Mouse (Mus musculus): Measurements from ENCODE around the gene Dlk2. TPM values are rescaled to one million over a fixed set of nuclear protein-coding genes. Genes with fewer than 3 reads are reported as not detected.
A peak's percentile ranks its signal among the peaks of the same experiment; 100 is the strongest.

Gene Dlk2
- polyA plus RNA-seq, 1 experiment from 2014 or later: 5.5 TPM

GRCm38 (mm10) chr17:46262201-46262694 is 35.0 kb upstream of the Dlk2 start:
- H3K4me1 ChIP-seq: peaks cover 12% of the 10 kb centered on the region
- no peak overlapping the region for H3K9ac ChIP-seq
- ATAC-seq (ENCODE audit: insufficient number of reproducible peaks, insufficient read depth, low FRiP score, low TSS enrichment): no peak
- WGBS: 81% methylated on average over 5 of the region's 5 CpGs
- no peak overlapping the region for H3K4me2 ChIP-seq (replicated peaks)
- H3K4me3 ChIP-seq: no peak overlapping the region
- H3K27me3 ChIP-seq: no peaks in the 10 kb centered on the region
- H3K27ac ChIP-seq: no peak overlapping the region
- no peaks in the 10 kb centered on the region for H3K9me3 ChIP-seq
- H3K36me3 ChIP-seq: peaks cover 85% of the 10 kb centered on the region

GRCm38 (mm10) chr17:46265502-46265901 is 31.7 kb upstream of the Dlk2 start:
- WGBS: 81% methylated on average over 12 of the region's 12 CpGs
- H3K27me3 ChIP-seq: no peaks in the 10 kb centered on the region
- H3K27ac ChIP-seq: no peak overlapping the region
- H3K36me3 ChIP-seq: peaks cover 85% of the 10 kb centered on the region
- no peak for ATAC-seq (ENCODE audit: insufficient number of reproducible peaks, insufficient read depth, low FRiP score, low TSS enrichment)
- H3K4me2 ChIP-seq (replicated peaks): no peak overlapping the region
- H3K9me3 ChIP-seq: no peaks in the 10 kb centered on the region
- peaks cover 12% of the 10 kb centered on the region for H3K4me1 ChIP-seq
- no peak overlapping the region for H3K4me3 ChIP-seq
- no peak overlapping the region for H3K9ac ChIP-seq

- Histone ChIP-seq H3K4me1 (peaks cover 12% of the 10 kb centered on the region), H3K27ac (peak overlapping the region; percentile 56), H3K27me3 (no peaks in the 10 kb centered on the region), H3K9ac (no peak overlapping the region), H3K9me3 (no peaks in the 10 kb centered on the region), H3K4me3 (no peak overlapping the region), H3K36me3 (peaks cover 85% of the 10 kb centered on the region), H3K4me2 (replicated peaks) (no peak overlapping the region)
- ATAC-seq (ENCODE audit: insufficient number of reproducible peaks, insufficient read depth, low FRiP score, low TSS enrichment): 0 out of 2 replicates have a peak, but pooled peaks have one; percentile 8
- 18% methylated on average over 14 of the region's 14 CpGs for WGBS
Measured at GRCm38 (mm10) chr17:46265918-46266618, 31.2 kb upstream of the Dlk2 start.

- H3K27ac ChIP-seq: peak overlapping the region; percentile 56
- H3K9me3 ChIP-seq: no peaks in the 10 kb centered on the region
- ATAC-seq (ENCODE audit: insufficient number of reproducible peaks, insufficient read depth, low FRiP score, low TSS enrichment): no peak
- peaks cover 12% of the 10 kb centered on the region for H3K4me1 ChIP-seq
- H3K4me2 ChIP-seq (replicated peaks): no peak overlapping the region
- H3K36me3 ChIP-seq: peaks cover 86% of the 10 kb centered on the region
- H3K4me3 ChIP-seq: no peak overlapping the region
- no peaks in the 10 kb centered on the region for H3K27me3 ChIP-seq
- WGBS: 60% methylated on average over 6 of the region's 6 CpGs
- H3K9ac ChIP-seq: no peak overlapping the region
Measured at GRCm38 (mm10) chr17:46266986-46267385, 30.2 kb upstream of the Dlk2 start.

GRCm38 (mm10) chr17:46267511-46267910 is 29.7 kb upstream of the Dlk2 start:
- Histone ChIP-seq H3K4me3 (no peak overlapping the region), H3K4me1 (peaks cover 12% of the 10 kb centered on the region), H3K9ac (no peak overlapping the region), H3K4me2 (replicated peaks) (no peak overlapping the region), H3K27ac (no peak overlapping the region; the same call in 1 of the 2 replicates), H3K36me3 (peaks cover 83% of the 10 kb centered on the region), H3K9me3 (no peaks in the 10 kb centered on the region), H3K27me3 (no peaks in the 10 kb centered on the region)
- WGBS: 75% methylated on average over 7 of the region's 7 CpGs
- ATAC-seq (ENCODE audit: insufficient number of reproducible peaks, insufficient read depth, low FRiP score, low TSS enrichment): no peak

GRCm38 (mm10) chr17:46268026-46268720 is 29.0 kb upstream of the Dlk2 start:
- Histone ChIP-seq H3K27ac (0 out of 2 replicates have a peak overlapping the region, but pooled peaks have one; percentile 6), H3K4me2 (replicated peaks) (no peak overlapping the region), H3K4me1 (peaks cover 12% of the 10 kb centered on the region), H3K9me3 (no peaks in the 10 kb centered on the region), H3K27me3 (no peaks in the 10 kb centered on the region), H3K9ac (no peak overlapping the region), H3K4me3 (no peak overlapping the region), H3K36me3 (peaks cover 81% of the 10 kb centered on the region)
- no peak for ATAC-seq (ENCODE audit: insufficient number of reproducible peaks, insufficient read depth, low FRiP score, low TSS enrichment)
- WGBS: 57% methylated on average over 10 of the region's 10 CpGs

GRCm38 (mm10) chr17:46269771-46270534 is 27.3 kb upstream of the Dlk2 start:
- no peak overlapping the region for H3K4me2 ChIP-seq (replicated peaks)
- WGBS: 86% methylated on average over 19 of the region's 19 CpGs
- no peaks in the 10 kb centered on the region for H3K9me3 ChIP-seq
- H3K27ac ChIP-seq: 0 out of 2 replicates have a peak overlapping the region, but pooled peaks have one; percentile 30
- H3K9ac ChIP-seq: no peak overlapping the region
- ATAC-seq (ENCODE audit: insufficient number of reproducible peaks, insufficient read depth, low FRiP score, low TSS enrichment): no peak
- H3K4me3 ChIP-seq: no peak overlapping the region
- peaks cover 28% of the 10 kb centered on the region for H3K4me1 ChIP-seq
- no peaks in the 10 kb centered on the region for H3K27me3 ChIP-seq
- peaks cover 75% of the 10 kb centered on the region for H3K36me3 ChIP-seq

GRCm38 (mm10) chr17:46272058-46272457 is 25.2 kb upstream of the Dlk2 start:
- Histone ChIP-seq H3K9ac (no peak overlapping the region), H3K4me1 (peaks cover 21% of the 10 kb centered on the region), H3K4me2 (replicated peaks) (no peak overlapping the region), H3K4me3 (no peak overlapping the region), H3K36me3 (peaks cover 64% of the 10 kb centered on the region), H3K27ac (no peak overlapping the region), H3K9me3 (no peaks in the 10 kb centered on the region), H3K27me3 (no peaks in the 10 kb centered on the region)
- 96% methylated on average over 2 of the region's 2 CpGs for WGBS
- no peak for ATAC-seq (ENCODE audit: insufficient number of reproducible peaks, insufficient read depth, low FRiP score, low TSS enrichment)

- H3K4me1 ChIP-seq: peaks cover 24% of the 10 kb centered on the region
- ATAC-seq (ENCODE audit: insufficient number of reproducible peaks, insufficient read depth, low FRiP score, low TSS enrichment): no peak
Measured at GRCm38 (mm10) chr17:46272675-46273074, 24.5 kb upstream of the Dlk2 start.

GRCm38 (mm10) chr17:46273803-46274236 is 23.4 kb upstream of the Dlk2 start:
- Histone ChIP-seq H3K4me2 (replicated peaks) (peak overlapping the region; percentile 11; the same call in 1 of the 2 replicates), H3K27me3 (no peaks in the 10 kb centered on the region), H3K36me3 (peaks cover 51% of the 10 kb centered on the region), H3K4me1 (peaks cover 33% of the 10 kb centered on the region), H3K4me3 (no peak overlapping the region), H3K27ac (peak overlapping the region; percentile 76), H3K9me3 (no peaks in the 10 kb centered on the region), H3K9ac (0 out of 2 replicates have a peak overlapping the region, but pooled peaks have one; percentile 19)
- 15% methylated on average over 1 of the region's 1 CpGs for WGBS
- ATAC-seq (ENCODE audit: insufficient number of reproducible peaks, insufficient read depth, low FRiP score, low TSS enrichment): 0 out of 2 replicates have a peak, but pooled peaks have one; percentile 22

More at GRCm38 (mm10) chr17:46272675-46273074, 24.5 kb upstream of the Dlk2 start:
- WGBS: 83% methylated on average over 5 of the region's 5 CpGs
- H3K36me3 ChIP-seq: peaks cover 58% of the 10 kb centered on the region
- H3K27me3 ChIP-seq: no peaks in the 10 kb centered on the region
- no peak overlapping the region for H3K27ac ChIP-seq
- H3K9ac ChIP-seq: no peak overlapping the region
- no peak overlapping the region for H3K4me2 ChIP-seq (replicated peaks)
- no peak overlapping the region for H3K4me3 ChIP-seq
- no peaks in the 10 kb centered on the region for H3K9me3 ChIP-seq

GRCm38 (mm10) chr17:46274465-46274864 is 22.8 kb upstream of the Dlk2 start:
- Histone ChIP-seq H3K4me1 (peaks cover 36% of the 10 kb centered on the region), H3K4me2 (replicated peaks) (peak overlapping the region; percentile 11; the same call in 1 of the 2 replicates), H3K36me3 (peaks cover 48% of the 10 kb centered on the region), H3K9ac (peak overlapping the region; percentile 9; the same call in 1 of the 2 replicates), H3K27me3 (no peaks in the 10 kb centered on the region), H3K4me3 (no peak overlapping the region), H3K9me3 (no peaks in the 10 kb centered on the region), H3K27ac (peak overlapping the region; percentile 76)
- ATAC-seq (ENCODE audit: insufficient number of reproducible peaks, insufficient read depth, low FRiP score, low TSS enrichment): no peak
- 36% methylated on average over 6 of the region's 6 CpGs for WGBS
